Mouse (Mus musculus) urinary bladder, postnatal 4 days (tissue): ENCODE measurements at regions not wholly inside any gene's neighbourhood (a gene's known extent, or its start where the extent isn't known, plus 50 kb on each side); places are given as distances from the start of the nearest gene placed in this dataset.

Experiments used
- DNase-seq, 2 experiments: peaks; one replicate each; pipeline ENCODE4 v3.0.0; 2021 to 2022; ENCODE audit warnings: low spot score in 2 of 2

- DNase-seq = no peak
Measured at GRCm38 (mm10) chr10:23488996-23489395, 138.4 kb upstream of the Eya4 start.

GRCm38 (mm10) chr10:23480474-23480873, 129.9 kb upstream of the Eya4 start:
- DNase-seq = no peak

GRCm38 (mm10) chr10:23478902-23479301, 128.3 kb upstream of the Eya4 start:
- no peak for DNase-seq

DNA sequence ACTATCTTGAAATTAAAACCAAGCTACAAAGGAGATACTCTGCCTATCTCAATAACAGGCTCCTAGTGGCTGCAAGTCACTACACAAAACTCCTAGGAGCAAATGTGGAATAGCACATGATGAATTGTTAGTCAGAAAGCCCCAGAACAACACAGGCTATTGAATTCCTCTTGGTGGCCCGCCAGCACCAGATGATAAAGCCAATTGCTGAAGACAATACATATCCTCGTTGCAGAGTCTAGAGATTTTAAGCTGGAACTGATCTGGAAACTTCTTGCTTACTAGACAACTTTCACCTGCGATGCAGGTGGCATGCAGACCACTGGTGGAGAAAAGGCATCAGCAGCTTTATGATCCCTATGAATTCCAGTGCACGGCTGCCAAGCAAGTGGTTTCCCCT, 126.5 kb upstream of the Eya4 start:
- DNase-seq = no peak

DNA sequence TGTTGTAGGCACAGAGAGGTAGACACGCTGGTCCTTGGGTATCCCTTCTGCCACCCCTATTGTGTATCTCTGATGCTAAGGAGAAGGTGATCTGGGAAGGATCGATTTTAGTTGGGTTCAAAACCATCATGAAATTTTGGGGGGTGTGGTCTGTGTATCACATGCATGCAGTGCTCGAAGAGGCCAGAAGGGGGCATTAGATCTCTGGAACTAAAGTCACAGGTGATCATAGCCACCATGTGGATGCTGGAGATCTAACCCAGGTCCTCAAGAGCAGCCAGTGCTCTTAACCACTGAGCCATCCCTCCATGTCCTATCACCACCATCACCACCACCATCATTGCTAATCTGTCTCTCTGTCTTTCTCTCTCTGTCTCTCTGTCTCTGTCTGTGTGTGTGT, 100.4 kb upstream of the Eya4 start:
- no peak for DNase-seq

DNA sequence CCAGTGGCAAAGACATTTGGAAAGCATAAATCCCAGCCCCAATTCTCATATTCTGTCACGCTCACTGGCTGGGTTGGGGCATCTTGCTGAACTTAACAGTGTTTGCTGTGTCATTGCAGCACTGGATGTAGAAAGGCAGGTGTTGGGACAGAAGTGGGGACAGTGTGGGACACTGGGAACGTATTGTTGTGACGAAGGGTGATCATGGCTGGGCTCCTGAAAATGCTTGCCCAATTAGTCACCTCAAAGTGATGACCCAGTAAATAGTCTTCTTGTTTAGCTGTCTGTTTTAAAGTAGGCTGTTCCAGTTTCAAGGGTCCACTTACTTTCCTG, 100.0 kb upstream of the Eya4 start:
- no peak for DNase-seq

DNA sequence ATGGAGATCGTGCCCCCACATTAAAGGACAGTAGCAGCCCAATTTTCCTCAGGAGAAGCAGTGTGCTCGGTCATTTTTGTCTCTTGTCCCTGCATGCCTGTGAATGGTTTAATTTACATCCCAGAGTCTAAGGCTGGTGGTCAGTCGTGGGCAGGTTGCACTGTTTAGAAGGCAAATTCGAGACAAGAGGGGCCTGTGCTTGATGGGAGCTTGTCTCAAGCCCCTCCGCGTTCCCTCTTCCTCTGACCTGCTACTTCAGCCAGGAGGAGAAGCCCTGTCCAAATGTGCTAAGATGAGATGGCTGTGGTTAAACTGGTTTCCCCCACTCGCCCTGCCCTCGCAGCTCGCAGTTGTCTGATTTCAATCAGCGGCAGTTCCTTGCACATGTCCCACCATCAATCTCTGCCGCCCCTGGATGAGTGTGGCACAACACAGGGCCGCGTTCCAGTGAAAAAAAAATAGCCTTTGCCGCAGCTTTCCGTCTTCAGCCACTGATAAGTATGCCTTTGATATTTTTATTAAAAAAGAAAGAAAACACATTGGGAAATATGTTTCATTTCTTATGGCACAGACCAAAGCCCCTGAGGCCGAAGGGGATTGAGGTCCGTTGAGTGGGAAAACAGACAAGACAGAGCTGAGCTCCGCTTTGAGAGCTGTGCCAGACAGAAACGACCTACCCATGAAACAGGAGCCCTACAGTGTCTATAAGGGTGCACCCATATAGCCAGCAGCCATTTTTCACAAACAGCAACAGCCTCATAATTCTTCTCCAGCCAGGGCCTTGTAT, 99.5 kb upstream of the Eya4 start:
- no peak for DNase-seq

DNA sequence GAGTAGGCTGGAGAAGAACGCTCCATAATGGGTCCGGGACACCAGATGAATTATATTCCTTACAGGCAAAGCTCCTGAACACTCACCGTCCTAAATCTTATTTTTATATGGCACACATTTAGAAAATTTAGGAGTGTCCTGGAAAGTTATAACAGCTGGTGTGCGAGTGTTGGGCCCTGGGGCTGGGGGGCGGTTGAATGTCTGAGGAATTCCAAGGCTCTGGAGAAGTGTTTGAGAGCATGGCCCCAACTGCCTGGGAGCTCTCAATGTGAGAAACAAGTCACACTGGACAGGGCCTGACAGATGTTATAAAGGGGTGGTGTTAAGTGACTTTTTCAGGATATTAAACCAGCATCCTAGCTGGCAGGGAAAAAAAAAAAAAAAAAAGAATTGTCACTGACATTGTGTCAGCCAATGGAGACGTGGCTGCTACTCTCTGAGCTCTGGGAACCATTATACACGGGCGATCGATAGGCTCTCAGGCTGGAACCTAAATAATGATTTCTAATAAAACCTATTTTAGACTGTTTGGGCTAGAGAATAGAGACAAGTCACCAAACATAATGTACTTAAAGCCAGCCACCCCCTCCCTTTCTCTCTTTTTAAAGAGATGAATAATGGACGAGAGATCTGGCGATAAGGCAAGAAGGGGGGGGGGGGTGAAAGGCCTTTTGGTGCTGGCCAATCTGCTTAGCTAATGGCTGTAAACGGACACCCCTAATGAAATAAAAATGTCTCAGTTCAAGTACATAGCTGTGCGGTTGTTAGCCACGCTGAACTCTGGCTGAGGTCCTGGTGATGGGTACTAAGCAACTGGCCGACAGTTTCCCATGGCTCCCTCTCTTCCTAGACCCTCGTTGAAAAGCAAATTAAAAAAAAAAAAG, 98.6 kb upstream of the Eya4 start:
- no peak for DNase-seq

- DNase-seq = no peak
Measured at GRCm38 (mm10) chr10:23430376-23430775, 79.8 kb upstream of the Eya4 start.

GRCm38 (mm10) chr10:23413794-23414518, 63.4 kb upstream of the Eya4 start:
- no peak for DNase-seq

GRCm38 (mm10) chr10:23403351-23403938, 52.9 kb upstream of the Eya4 start:
- DNase-seq = no peak
